Mouse (Mus musculus) megakaryocyte, embryonic 14.5 days (primary cell): Measurements from ENCODE around the gene Plin2. TPM values are rescaled to one million over a fixed set of nuclear protein-coding genes. Genes with fewer than 3 reads are reported as not detected.
"Not testable (repeated sequence)": the region's sequence is repeated elsewhere in the genome, so short reads cannot be mapped to it uniquely, and the experiment has no call there.

Experiments
- H3K27me3 ChIP-seq: replicated peaks from 2 replicates; pipeline ENCODE3; 2012; ENCODE audit warnings: inconsistent platforms
- H3K36me3 ChIP-seq: replicated peaks from 2 replicates; pipeline ENCODE3; 2012; ENCODE audit warnings: low read length, inconsistent platforms, mixed read lengths
- H3K4me1 ChIP-seq: 2 replicates; pipeline ENCODE4 v1.6.1; 2012; ENCODE audit warnings: inconsistent platforms
- H3K4me3 ChIP-seq: replicated peaks from 2 replicates; pipeline ENCODE3; 2012; ENCODE audit warnings: moderate library complexity, mild to moderate bottlenecking, inconsistent platforms
- H3K9me3 ChIP-seq: 2 replicates; pipeline ENCODE4 v1.6.1; 2012; ENCODE audit warnings: inconsistent platforms
- FLI1 ChIP-seq: IDR thresholded peaks from 2 replicates; pipeline ENCODE4 v1.6.1; 2012; ENCODE audit warnings: low read length, inconsistent platforms, mixed read lengths
- GATA1 ChIP-seq: IDR thresholded peaks from 3 replicates; pipeline ENCODE4 v1.6.1; 2012; ENCODE audit warnings: mixed read lengths, low read length, inconsistent platforms, borderline replicate concordance
- polyA plus RNA-seq: library from polyadenylated mRNA; stranded (reverse); fragments of >175 nt; gene quantifications from 2 replicates; pipeline ENCODE4 v1.2.3, GENCODE M21; 2012; ENCODE audit warnings: low replicate concordance; ENCODE audit not compliant: insufficient read depth

Gene Plin2
- polyA plus RNA-seq, 1 experiment = 32.6 TPM

- Histone ChIP-seq H3K4me1 (peaks cover 9% of the 10 kb centered on the region), H3K36me3 (no peaks in the 10 kb centered on the region), H3K27me3 (peaks cover 6% of the 10 kb centered on the region), H3K4me3 (no peak overlapping the region), H3K9me3 (peaks cover 4% of the 10 kb centered on the region)
- TF ChIP-seq GATA1 = no peak
- TF ChIP-seq FLI1 = no peak
Measured at GRCm38 (mm10) chr4:86631831-86632230, 38.0 kb downstream of the Plin2 start.

DNA sequence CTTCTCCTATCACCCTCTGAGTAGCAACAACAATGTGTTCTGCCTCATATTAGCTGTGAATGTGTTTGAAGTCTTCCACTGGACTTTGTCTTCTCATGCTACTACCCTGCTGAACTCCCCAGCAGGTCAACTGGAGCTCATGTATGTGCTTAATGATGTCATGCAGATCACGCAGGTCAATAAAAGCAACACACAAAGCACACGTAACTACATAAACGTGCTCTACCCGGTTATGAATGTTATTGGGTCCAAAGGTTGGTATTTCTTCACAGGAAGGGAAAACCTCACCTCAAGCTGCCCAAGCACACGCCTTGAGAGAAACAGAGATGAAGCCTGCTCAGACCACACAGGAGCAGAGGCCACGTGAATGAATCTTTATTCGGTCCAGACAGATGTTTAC is 43.4 kb downstream of the Plin2 start:
- H3K9me3 ChIP-seq, H3K36me3 ChIP-seq, H3K4me1 ChIP-seq, H3K27me3 ChIP-seq, H3K4me3 ChIP-seq: not testable (repeated sequence)

DNA sequence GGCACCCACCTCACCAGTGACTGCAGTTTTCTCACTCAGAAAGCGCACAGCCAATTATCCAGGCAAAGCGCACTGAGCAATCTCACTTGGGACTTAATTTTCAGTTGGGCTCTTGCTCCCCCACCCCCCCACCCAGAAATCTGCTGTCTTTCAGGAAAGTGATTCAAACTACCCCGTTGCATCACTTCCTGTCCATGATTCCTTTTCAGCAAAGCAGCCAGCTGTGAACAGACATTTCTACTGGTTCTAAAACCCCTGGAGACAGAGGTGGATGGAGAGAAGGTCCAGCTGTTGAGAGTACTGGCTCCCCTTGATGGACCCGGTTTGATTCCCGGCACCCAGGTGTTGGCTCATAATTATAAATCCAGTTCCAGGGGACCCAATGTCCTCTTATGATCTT is 44.4 kb downstream of the Plin2 start:
- Histone ChIP-seq H3K27me3 (peaks cover 3% of the 10 kb centered on the region), H3K36me3 (no peaks in the 10 kb centered on the region), H3K4me1 (no peaks in the 10 kb centered on the region; the same call in 1 of the 2 replicates), H3K4me3 (no peak overlapping the region), H3K9me3 (peaks cover 4% of the 10 kb centered on the region)
- TF ChIP-seq FLI1 = no peak
- TF ChIP-seq GATA1 = no peak

DNA sequence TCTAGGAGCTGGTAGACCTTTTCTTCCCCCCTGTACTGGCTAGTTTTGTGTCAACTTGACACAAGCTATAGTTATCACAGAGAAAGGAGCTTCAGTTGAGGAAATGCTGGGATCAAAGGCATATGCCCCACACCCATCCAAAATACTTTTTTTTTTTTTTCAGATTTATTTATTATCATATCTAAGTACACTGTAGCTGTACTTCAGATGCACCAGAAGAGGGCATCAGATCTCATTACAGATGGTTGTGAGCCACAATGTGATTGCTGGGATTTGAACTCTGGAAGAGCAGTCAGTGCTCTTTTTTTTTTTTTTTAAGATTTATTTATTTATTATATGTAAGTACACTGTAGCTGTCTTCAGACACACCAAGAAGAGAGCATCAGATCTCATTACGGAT is 47.3 kb downstream of the Plin2 start:
- not testable (repeated sequence) for H3K9me3 ChIP-seq, H3K27me3 ChIP-seq, H3K4me1 ChIP-seq, H3K4me3 ChIP-seq, H3K36me3 ChIP-seq

GRCm38 (mm10) chr4:86622116-86622515 is 47.7 kb downstream of the Plin2 start:
- Histone ChIP-seq H3K4me3 (no peak overlapping the region), H3K36me3 (no peaks in the 10 kb centered on the region), H3K9me3 (no peaks in the 10 kb centered on the region), H3K27me3 (peaks cover 3% of the 10 kb centered on the region), H3K4me1 (no peaks in the 10 kb centered on the region; the same call in 1 of the 2 replicates)
- TF ChIP-seq GATA1 (no peak), FLI1 (no peak)

DNA sequence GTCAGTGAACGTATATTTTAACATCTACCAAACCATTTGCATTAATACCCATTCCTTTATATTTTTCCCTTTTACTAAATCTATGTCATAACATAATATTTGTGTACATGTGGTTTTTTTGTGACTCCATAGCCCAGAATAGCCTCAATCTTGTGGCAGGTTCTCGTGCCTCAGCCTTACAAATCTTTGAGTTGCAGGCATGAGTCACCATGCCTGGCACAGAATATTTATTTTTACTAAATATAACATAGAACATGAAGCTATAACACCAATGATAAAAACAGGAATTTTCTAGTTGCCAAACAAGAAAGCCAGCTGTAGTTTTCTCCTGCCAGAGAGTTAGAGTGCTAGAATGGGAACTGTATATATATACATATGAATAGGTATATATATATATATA is 49.4 kb downstream of the Plin2 start:
- H3K9me3 ChIP-seq = no peaks in the 10 kb centered on the region
- H3K4me3 ChIP-seq = no peak overlapping the region
- no peaks in the 10 kb centered on the region for H3K27me3 ChIP-seq
- no peaks in the 10 kb centered on the region for H3K36me3 ChIP-seq
- no peaks in the 10 kb centered on the region; the same call in 1 of the 2 replicates for H3K4me1 ChIP-seq
- no peak for TF ChIP-seq GATA1
- TF ChIP-seq FLI1 = no peak

GRCm38 (mm10) chr4:86612289-86612620 is 57.6 kb downstream of the Plin2 start:
- peaks cover 10% of the 10 kb centered on the region for H3K36me3 ChIP-seq
- H3K9me3 ChIP-seq = no peaks in the 10 kb centered on the region
- TF ChIP-seq GATA1 = no peak
- no peak for TF ChIP-seq FLI1
- peaks cover 26% of the 10 kb centered on the region for H3K4me1 ChIP-seq
- peak overlapping the region; percentile 100 for H3K4me3 ChIP-seq
- no peaks in the 10 kb centered on the region for H3K27me3 ChIP-seq

DNA sequence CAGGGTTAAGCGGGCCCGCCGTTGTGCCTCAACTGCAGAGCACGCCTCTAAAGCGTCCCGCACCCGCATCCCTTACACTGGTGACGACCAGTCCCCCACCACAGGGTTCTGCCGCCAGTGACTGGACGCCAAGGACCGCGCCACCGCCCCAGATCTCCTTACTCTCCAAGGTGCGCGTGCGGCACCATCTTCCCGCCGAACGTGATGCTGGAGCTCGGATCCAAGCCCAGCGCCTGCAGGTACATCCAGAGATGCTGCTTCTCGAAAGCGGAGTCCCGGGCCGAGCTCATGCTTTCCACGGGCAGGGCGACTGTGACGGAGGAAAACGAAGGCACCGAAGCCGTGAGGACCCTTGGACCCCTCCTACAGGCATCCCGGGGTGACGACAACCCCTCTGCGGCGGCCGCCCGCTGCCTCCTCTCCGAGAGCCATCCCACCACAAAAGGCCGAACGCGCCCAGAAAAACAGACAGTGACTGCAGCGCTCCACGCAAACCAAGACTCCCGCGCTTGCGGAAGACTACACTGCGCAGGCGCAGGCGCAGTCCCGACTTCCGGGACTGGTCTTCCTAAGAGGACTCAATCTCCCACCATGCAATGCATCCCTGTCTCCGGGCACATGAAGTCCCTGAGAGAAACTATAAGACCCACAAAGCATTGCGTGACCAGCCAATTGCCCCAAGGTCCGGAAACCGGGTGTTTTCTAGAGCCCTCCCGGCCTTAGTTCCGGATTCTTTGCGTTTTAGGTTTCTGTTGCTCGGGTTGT is 58.2 kb downstream of the Plin2 start, which contains the start of gene Haus6:
TSS of gene Haus6 (minus strand) at position 532 of the 765 bp plus-strand sequence.
- TF ChIP-seq GATA1 (no peak), FLI1 (peak; percentile 76; the same call in 1 of the 2 replicates)
- Histone ChIP-seq H3K36me3 (peaks cover 16% of the 10 kb centered on the region), H3K4me1 (peaks cover 26% of the 10 kb centered on the region), H3K27me3 (no peaks in the 10 kb centered on the region), H3K4me3 (peak within 1 kb of the TSS; percentile 100), H3K9me3 (no peaks in the 10 kb centered on the region)

Other genes with a start within 250 kb of the Plin2 start
- gene Saxo1, start 111.7 kb downstream of the Plin2 start, polyA plus RNA-seq = not detected in 2 replicates
- gene Rraga, start 94.4 kb downstream of the Plin2 start, polyA plus RNA-seq = 76.9 and 113 TPM in 2 replicates
- gene Haus6, start 58.0 kb downstream of the Plin2 start, polyA plus RNA-seq = 1.0 and 5.8 TPM in 2 replicates
- gene Dennd4c, start 78.5 kb upstream of the Plin2 start, polyA plus RNA-seq = 0.73 and 0.88 TPM in 2 replicates
- 106 and 682 TPM in 2 replicates for gene Rps6, start 187.4 kb upstream of the Plin2 start, polyA plus RNA-seq
- gene Acer2, start 204.3 kb upstream of the Plin2 start, polyA plus RNA-seq = 1.5 and 1.9 TPM in 2 replicates